Comparison of ENCODE assay signal across 10 mouse cellular contexts in genomic region chr5:121926543-121926814, GRCm38 (mm10).
A peak's percentile ranks its signal among the peaks of the same experiment; 100 is the strongest.
DNase-seq lines count a peak whose midpoint lies in the region; TF ChIP-seq lines count a peak whose summit lies in the region.
"Had no signal": no experiment of that assay in that cellular context is flagged by ENCODE, and none has a peak within 500 bp of the region (broad histone marks: within the 10 kb centered on the region; RNA-seq: fewer than 3 reads in every experiment).

No protein-coding gene starts in this region.

- no peaks in the 10 kb centered on the region for H3K36me3 ChIP-seq in myocyte (ENCODE audit: control insufficient read depth, insufficient read depth)
- H3K36me3 ChIP-seq: embryonic facial prominence, embryonic 13.5 days had no signal

- no peak overlapping the region for H3ac ChIP-seq in myocyte (ENCODE audit: control insufficient read depth, insufficient read length)

- no peak overlapping the region for H3K4me2 ChIP-seq in myocyte (ENCODE audit: low read depth)
- H3K4me2 ChIP-seq: embryonic facial prominence, embryonic 13.5 days had no signal

- TF ChIP-seq POLR2A in myocyte (IDR thresholded peaks at IDR 0.05; ENCODE audit: insufficient read length, low read depth), result no peak

- peak; percentile 23 for DNase-seq in kidney, postnatal 14 days
- DNase-seq in kidney, adult 8-10 months, result no peak
- DNase-seq in ES-CJ7 (ENCODE audit: low read depth, low spot score), result peak; percentile 62
- DNase-seq in c-Kit-positive CD71-negative TER-119-negative erythroid progenitor cells, embryonic 14.5 days (ENCODE audit: low read depth), result peak; percentile 24
- no peak for DNase-seq in frontal cortex, postnatal 10 days (ENCODE audit: low spot score in 2 of 2)
- no peak for DNase-seq in layer of hippocampus, adult 9-11 months
- DNase-seq: kidney, adult 18-20 months; liver had no signal

- H3K4me3 ChIP-seq in myocyte, result no peak overlapping the region
- H3K4me3 ChIP-seq: embryonic facial prominence, embryonic 13.5 days had no signal

- H3K79me2 ChIP-seq in myocyte (ENCODE audit: control insufficient read depth, insufficient read depth), result no peaks in the 10 kb centered on the region

- peaks cover 68% of the 10 kb centered on the region for H3K27me3 ChIP-seq in myocyte (ENCODE audit: control insufficient read depth, insufficient read depth, insufficient read length)

TF ChIP-seq in myocyte, 11 proteins besides CTCF, POLR2A, EP300 and RAD21:
- TF ChIP-seq REST (IDR thresholded peaks at IDR 0.05; ENCODE audit: insufficient read depth, insufficient read length), result peak; percentile 74
- TF ChIP-seq E2F4 (IDR thresholded peaks at IDR 0.05; ENCODE audit: insufficient read depth), result no peak
TF ChIP-seq in myocyte: peak in this region for 1.

Comparison
In these comparisons a context has a peak if more than half of its experiments do, and no peak if none do; other contexts are left out.
1. DNase-seq: peak in kidney, postnatal 14 days (single experiment), ES-CJ7 (single experiment) and c-Kit-positive CD71-negative TER-119-negative erythroid progenitor cells, embryonic 14.5 days (single experiment); none in kidney, adult 8-10 months (0 of 2), frontal cortex, postnatal 10 days (0 of 2) and layer of hippocampus, adult 9-11 months (single experiment).